In genomic region chr3:126538516-126538915, GRCm38 (mm10) we compare ENCODE assay signal across 11 mouse cellular contexts.
"Had no signal": no experiment of that assay in that cellular context is flagged by ENCODE, and none has a peak within 500 bp of the region (broad histone marks: within the 10 kb centered on the region; RNA-seq: fewer than 3 reads in every experiment).

No protein-coding gene starts in this region.

- DNase-seq: liver, embryonic 13.5 days; liver, postnatal 0 days; lung, adult 2 months; lung, postnatal 14 days; lung, postnatal 36 days; midbrain, embryonic 14.5 days; retina, postnatal 1 day; spleen, adult 18-20 months; thymus, adult 2 months; thymus, postnatal 25 days; thymus, postnatal 4 days had no signal
